Mouse (Mus musculus): ENCODE measurements around the gene Trub2. TPM values are rescaled to one million over a fixed set of nuclear protein-coding genes. Genes with fewer than 3 reads are reported as not detected.

Gene Trub2
- polyA plus RNA-seq, 1 experiment: 40.0 TPM

- TF ChIP-seq CTCF (IDR thresholded peaks at IDR 0.05; ENCODE audit: extremely low read depth, insufficient read depth, low read length) (no peak), POLR2A (IDR thresholded peaks at IDR 0.05; ENCODE audit: extremely low read depth, insufficient read depth, low read length) (0 out of 2 replicates have a peak, but pooled peaks have one; percentile 14)
- peaks cover 4% of the 10 kb centered on the region for H3K4me1 ChIP-seq (ENCODE audit: control insufficient read depth, insufficient read depth, low read length)
- peak overlapping the region; percentile 53; the same call in 1 of the 2 replicates for H3K4me3 ChIP-seq (ENCODE audit: insufficient read depth, low read length)
- peak overlapping the region; percentile 87; the same call in 1 of the 2 replicates for H3K27ac ChIP-seq (ENCODE audit: insufficient read depth, low read length)
These were observed 31.1 kb upstream of the Trub2 start for GRCm38 (mm10) chr2:29819363-29819762.

GRCm38 (mm10) chr2:29817426-29818232 is 29.3 kb upstream of the Trub2 start:
- no peak overlapping the region for H3K27ac ChIP-seq (ENCODE audit: insufficient read depth, low read length)
- peaks cover 4% of the 10 kb centered on the region for H3K4me1 ChIP-seq (ENCODE audit: control insufficient read depth, insufficient read depth, low read length)
- TF ChIP-seq CTCF (IDR thresholded peaks at IDR 0.05; ENCODE audit: extremely low read depth, insufficient read depth, low read length) (peak; percentile 94), POLR2A (IDR thresholded peaks at IDR 0.05; ENCODE audit: extremely low read depth, insufficient read depth, low read length) (no peak)
- no peak overlapping the region for H3K4me3 ChIP-seq (ENCODE audit: insufficient read depth, low read length)

GRCm38 (mm10) chr2:29815678-29816371 is 27.5 kb upstream of the Trub2 start:
- peaks cover 4% of the 10 kb centered on the region for H3K4me1 ChIP-seq (ENCODE audit: control insufficient read depth, insufficient read depth, low read length)
- no peak for TF ChIP-seq CTCF (IDR thresholded peaks at IDR 0.05; ENCODE audit: extremely low read depth, insufficient read depth, low read length)
- no peak for TF ChIP-seq POLR2A (IDR thresholded peaks at IDR 0.05; ENCODE audit: extremely low read depth, insufficient read depth, low read length)

GRCm38 (mm10) chr2:29803400-29803831 is 15.1 kb upstream of the Trub2 start:
- TF ChIP-seq CTCF (IDR thresholded peaks at IDR 0.05; ENCODE audit: extremely low read depth, insufficient read depth, low read length): 0 out of 2 replicates have a peak, but pooled peaks have one; percentile 8
- TF ChIP-seq POLR2A (IDR thresholded peaks at IDR 0.05; ENCODE audit: extremely low read depth, insufficient read depth, low read length): no peak
- no peak overlapping the region for H3K27ac ChIP-seq (ENCODE audit: insufficient read depth, low read length)
- H3K4me1 ChIP-seq (ENCODE audit: control insufficient read depth, insufficient read depth, low read length): peaks cover 2% of the 10 kb centered on the region; the same call in 1 of the 2 replicates
- peak overlapping the region; percentile 88 for H3K4me3 ChIP-seq (ENCODE audit: insufficient read depth, low read length)

More at GRCm38 (mm10) chr2:29815678-29816371, 27.5 kb upstream of the Trub2 start:
- no peak overlapping the region for H3K4me3 ChIP-seq (ENCODE audit: insufficient read depth, low read length)
- no peak overlapping the region for H3K27ac ChIP-seq (ENCODE audit: insufficient read depth, low read length)

- TF ChIP-seq CTCF (IDR thresholded peaks at IDR 0.05; ENCODE audit: extremely low read depth, insufficient read depth, low read length): no peak
- no peak for TF ChIP-seq POLR2A (IDR thresholded peaks at IDR 0.05; ENCODE audit: extremely low read depth, insufficient read depth, low read length)
- Histone ChIP-seq H3K27ac (ENCODE audit: insufficient read depth, low read length) (no peak overlapping the region), H3K4me1 (ENCODE audit: control insufficient read depth, insufficient read depth, low read length) (peaks cover 2% of the 10 kb centered on the region; the same call in 1 of the 2 replicates), H3K4me3 (ENCODE audit: insufficient read depth, low read length) (peak overlapping the region; percentile 88)
These were observed 14.5 kb upstream of the Trub2 start for GRCm38 (mm10) chr2:29802827-29803201.

GRCm38 (mm10) chr2:29802075-29802826 is 13.9 kb upstream of the Trub2 start, which contains the start of gene Slc27a4:
Slc27a4 (plus strand) TSS chr2:29802634.
- Histone ChIP-seq H3K27ac (ENCODE audit: insufficient read depth, low read length) (no peak within 1 kb of the TSS), H3K4me3 (ENCODE audit: insufficient read depth, low read length) (peak within 1 kb of the TSS; percentile 88), H3K4me1 (ENCODE audit: control insufficient read depth, insufficient read depth, low read length) (peaks cover 2% of the 10 kb centered on the region; the same call in 1 of the 2 replicates)
- TF ChIP-seq CTCF (IDR thresholded peaks at IDR 0.05; ENCODE audit: extremely low read depth, insufficient read depth, low read length) (no peak), POLR2A (IDR thresholded peaks at IDR 0.05; ENCODE audit: extremely low read depth, insufficient read depth, low read length) (peak; percentile 82)

- Histone ChIP-seq H3K27ac (ENCODE audit: insufficient read depth, low read length) (no peak overlapping the region), H3K4me1 (ENCODE audit: control insufficient read depth, insufficient read depth, low read length) (no peaks in the 10 kb centered on the region), H3K4me3 (ENCODE audit: insufficient read depth, low read length) (no peak overlapping the region)
- TF ChIP-seq CTCF (IDR thresholded peaks at IDR 0.05; ENCODE audit: extremely low read depth, insufficient read depth, low read length) (no peak), POLR2A (IDR thresholded peaks at IDR 0.05; ENCODE audit: extremely low read depth, insufficient read depth, low read length) (no peak)
These were observed 4.6 kb upstream of the Trub2 start for GRCm38 (mm10) chr2:29792772-29793487.

- TF ChIP-seq POLR2A (IDR thresholded peaks at IDR 0.05; ENCODE audit: extremely low read depth, insufficient read depth, low read length): peak; percentile 74
- no peak for TF ChIP-seq CTCF (IDR thresholded peaks at IDR 0.05; ENCODE audit: extremely low read depth, insufficient read depth, low read length)
- peak within 1 kb of the TSS; percentile 53 for H3K27ac ChIP-seq (ENCODE audit: insufficient read depth, low read length)
- peak within 1 kb of the TSS; percentile 66 for H3K4me3 ChIP-seq (ENCODE audit: insufficient read depth, low read length)
- no peaks in the 10 kb centered on the region; the same call in 1 of the 2 replicates for H3K4me1 ChIP-seq (ENCODE audit: control insufficient read depth, insufficient read depth, low read length)
These were observed 991 bp downstream of the Trub2 start, which contains the start of gene Coq4 for GRCm38 (mm10) chr2:29787104-29787917. Coq4 (plus strand) TSS chr2:29787493.

Data from cortical plate, adult 2 months (tissue).